Mouse (Mus musculus) forebrain, embryonic 15.5 days (tissue): Measurements from ENCODE around the gene Zfp787. TPM values are rescaled to one million over a fixed set of nuclear protein-coding genes. Genes with fewer than 3 reads are reported as not detected.

ENCODE experiments used
- ATAC-seq: fragments of 200-750 bp; cut with Nextera tagmentation; replicated peaks from 2 replicates; pipeline ENCODE4 v1.8.0; 2017; ENCODE audit warnings: mild to moderate bottlenecking, moderate TSS enrichment, moderate library complexity
- H3K27ac ChIP-seq: fragments of 300-500 bp; sonication (generic); replicated peaks from 2 replicates; pipeline ENCODE4 v1.5.1; 2015; ENCODE audit warnings: mild to moderate bottlenecking, inconsistent platforms
- H3K27me3 ChIP-seq: fragments of 300-500 bp; sonication (generic); 2 replicates; pipeline ENCODE4 v1.6.1; 2015; ENCODE audit warnings: inconsistent platforms
- H3K36me3 ChIP-seq: fragments of 300-500 bp; sonication (generic); 2 replicates; pipeline ENCODE4 v1.6.1; 2015; ENCODE audit warnings: mild to moderate bottlenecking, inconsistent platforms
- H3K4me1 ChIP-seq: fragments of 300-500 bp; sonication (generic); 2 replicates; pipeline ENCODE4 v1.6.1; 2015; ENCODE audit warnings: inconsistent platforms
- H3K4me2 ChIP-seq: fragments of 300-500 bp; sonication (generic); replicated peaks from 2 replicates; pipeline ENCODE4 v1.6.1; 2015; ENCODE audit warnings: mild to moderate bottlenecking, inconsistent platforms
- H3K4me3 ChIP-seq: fragments of 300-500 bp; sonication (generic); 2 replicates; pipeline ENCODE4 v1.5.1; 2015; ENCODE audit warnings: mild to moderate bottlenecking, inconsistent platforms
- H3K9ac ChIP-seq: fragments of 300-500 bp; sonication (generic); replicated peaks from 2 replicates; pipeline ENCODE4 v1.6.1; 2015; ENCODE audit warnings: mild to moderate bottlenecking, inconsistent platforms
- H3K9me3 ChIP-seq: fragments of 300-500 bp; sonication (generic); 2 replicates; pipeline ENCODE4 v1.6.1; 2016; ENCODE audit warnings: inconsistent platforms
- WGBS: fragments of 180-500 bp; shearing (Covaris S2); methylation state at CpG from one replicate; pipeline ENCODE4 v1.1.7; 2015; ENCODE audit warnings: mixed read lengths; 5-methylcytosine and 5-hydroxymethylcytosine counted together
- polyA plus RNA-seq: library from polyadenylated mRNA; unstranded; fragments of >200 nt; fragmentation: Nextera tagmentation; extraction: Ambion mirVana; gene quantifications from 2 replicates; pipeline ENCODE4 v1.2.1, GENCODE M21; 2015

Gene Zfp787
- polyA plus RNA-seq, 1 experiment from 2014 or later, result 23.7 TPM

DNA sequence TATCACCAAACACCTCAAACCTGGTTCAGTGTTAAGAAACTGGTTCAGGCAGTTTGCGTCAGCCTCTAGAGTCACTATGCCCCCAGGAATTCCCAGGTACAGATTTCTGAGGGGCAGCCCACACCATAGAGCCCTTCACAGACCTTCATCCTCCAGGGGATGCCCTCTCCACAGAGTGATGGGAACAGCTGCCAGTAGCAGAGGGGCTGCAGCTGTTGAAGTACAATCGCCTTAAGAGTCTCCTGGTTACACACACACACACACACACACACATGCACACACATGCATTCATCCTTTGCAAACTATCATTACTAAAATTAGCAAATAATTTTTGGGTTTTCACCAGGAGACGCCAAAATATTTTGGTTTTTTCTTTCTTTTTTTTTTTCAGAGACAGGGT, 3.8 kb upstream of the Zfp787 start:
- no peak for ATAC-seq
- Histone ChIP-seq H3K9me3 (no peaks in the 10 kb centered on the region), H3K36me3 (no peaks in the 10 kb centered on the region), H3K4me3 (no peak overlapping the region), H3K27me3 (no peaks in the 10 kb centered on the region), H3K4me1 (peaks cover 11% of the 10 kb centered on the region), H3K4me2 (no peak overlapping the region), H3K27ac (no peak overlapping the region), H3K9ac (no peak overlapping the region)
- WGBS, result 85% methylated on average over 3 of the region's 3 CpGs

DNA sequence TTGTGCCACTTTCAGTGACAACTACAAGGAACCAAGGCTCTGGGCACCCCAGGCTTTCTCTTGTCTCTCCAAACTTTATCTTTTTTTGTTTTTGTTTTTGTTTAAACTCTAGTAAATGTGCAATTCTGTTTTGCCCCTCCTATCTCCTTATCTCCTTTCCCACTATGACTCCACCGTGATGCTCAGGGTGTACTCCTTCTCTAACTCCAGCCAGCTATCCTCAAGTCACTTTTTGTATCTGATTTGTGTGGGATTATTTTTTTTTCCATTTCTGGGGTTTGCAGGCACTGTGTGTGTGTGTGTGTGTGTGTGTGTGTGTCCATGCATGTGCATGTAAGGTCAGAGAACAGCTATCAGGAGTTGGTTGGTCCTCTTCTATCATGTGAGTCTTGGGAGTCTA, 1.7 kb upstream of the Zfp787 start:
- Histone ChIP-seq H3K36me3 (no peaks in the 10 kb centered on the region), H3K9ac (no peak overlapping the region), H3K4me2 (no peak overlapping the region), H3K4me3 (no peak overlapping the region), H3K27ac (no peak overlapping the region), H3K9me3 (no peaks in the 10 kb centered on the region), H3K27me3 (no peaks in the 10 kb centered on the region), H3K4me1 (peaks cover 20% of the 10 kb centered on the region)
- 97% methylated on average over 1 of the region's 1 CpGs for WGBS
- no peak for ATAC-seq

DNA sequence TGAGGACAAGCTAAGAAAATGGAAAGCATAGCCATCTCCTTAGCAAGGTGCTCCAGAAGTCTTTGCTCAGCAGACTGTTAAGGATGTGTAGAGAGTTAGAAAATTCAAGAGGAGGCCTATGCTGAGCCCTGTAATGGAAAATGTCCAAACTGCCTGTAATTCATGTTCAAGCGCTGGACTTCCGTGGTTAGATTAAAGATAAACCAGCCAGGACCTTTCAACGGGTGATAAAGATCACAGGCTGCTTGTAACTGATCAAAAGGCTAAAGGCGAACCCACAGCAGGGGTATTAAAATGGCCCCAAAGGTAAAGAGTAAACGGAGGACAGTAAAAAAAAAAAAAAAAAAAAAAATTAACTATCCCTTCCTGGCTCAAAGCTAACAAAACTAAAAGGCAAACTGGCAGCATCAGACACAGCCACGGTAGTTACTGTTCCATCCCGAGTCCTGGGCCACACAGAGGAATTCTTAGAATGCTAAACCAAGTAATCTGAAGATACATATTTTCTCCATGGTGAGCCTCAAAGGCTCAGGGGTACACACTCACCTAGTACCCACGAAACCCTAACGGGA, 1.2 kb upstream of the Zfp787 start:
- Histone ChIP-seq H3K9ac (peak overlapping the region; percentile 78; the same call in 1 of the 2 replicates), H3K27me3 (no peaks in the 10 kb centered on the region), H3K4me3 (peak overlapping the region; percentile 58), H3K4me2 (peak overlapping the region; percentile 53), H3K27ac (no peak overlapping the region), H3K4me1 (peaks cover 20% of the 10 kb centered on the region), H3K36me3 (no peaks in the 10 kb centered on the region), H3K9me3 (no peaks in the 10 kb centered on the region)
- WGBS, result 74% methylated on average over 9 of the region's 9 CpGs
- ATAC-seq, result no peak

DNA sequence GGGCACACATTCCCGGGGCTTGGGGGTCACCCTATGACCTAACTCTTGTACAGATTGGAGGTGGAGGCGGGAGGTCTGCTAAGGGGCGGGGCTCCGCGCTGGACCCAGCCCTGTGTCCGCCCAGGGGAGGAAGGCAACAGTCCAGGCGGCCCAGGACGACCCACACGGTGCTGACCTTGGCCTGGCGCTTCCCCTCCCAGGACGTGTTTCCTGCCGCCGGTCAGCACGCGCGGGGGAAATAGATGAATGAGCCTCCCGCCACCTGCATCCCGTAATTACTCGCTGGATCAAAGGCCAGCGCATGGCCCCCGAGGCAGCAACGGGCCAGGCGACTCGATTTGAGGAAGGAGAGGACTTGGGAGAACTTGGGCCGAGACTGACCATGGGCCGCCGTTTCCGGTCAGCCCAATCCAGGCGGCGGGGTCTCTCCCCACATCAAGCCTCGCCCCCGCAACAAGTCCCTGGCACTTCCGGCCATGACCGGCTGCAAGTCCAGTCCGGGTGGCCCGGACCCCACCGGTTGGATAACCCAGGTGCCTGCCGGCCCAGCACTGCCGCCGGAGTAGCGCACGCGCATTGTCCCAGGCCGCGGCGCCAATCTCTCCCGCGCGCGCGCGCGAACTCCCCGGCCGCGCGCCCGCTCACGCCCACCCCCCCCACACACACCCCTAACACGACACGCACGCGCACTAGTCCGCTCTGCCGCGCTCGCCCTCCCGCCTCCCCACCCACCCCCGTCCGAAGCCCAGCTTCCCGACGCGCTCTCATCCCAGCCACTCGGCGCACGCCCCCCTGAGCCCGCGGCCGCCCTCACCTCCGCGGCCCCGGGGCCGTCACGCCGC, 545 bp downstream of the Zfp787 start:
- WGBS, result under 1% methylated on average over 76 of the region's 85 CpGs
- H3K4me3 ChIP-seq, result peak overlapping the region; percentile 58
- no peaks in the 10 kb centered on the region for H3K36me3 ChIP-seq
- peak overlapping the region; percentile 78 for H3K4me2 ChIP-seq
- H3K4me1 ChIP-seq, result peaks cover 23% of the 10 kb centered on the region
- ATAC-seq, result peak; percentile 77
- H3K27ac ChIP-seq, result peak overlapping the region; percentile 95
- H3K9me3 ChIP-seq, result no peaks in the 10 kb centered on the region
- H3K27me3 ChIP-seq, result no peaks in the 10 kb centered on the region
- peak overlapping the region; percentile 78 for H3K9ac ChIP-seq

DNA sequence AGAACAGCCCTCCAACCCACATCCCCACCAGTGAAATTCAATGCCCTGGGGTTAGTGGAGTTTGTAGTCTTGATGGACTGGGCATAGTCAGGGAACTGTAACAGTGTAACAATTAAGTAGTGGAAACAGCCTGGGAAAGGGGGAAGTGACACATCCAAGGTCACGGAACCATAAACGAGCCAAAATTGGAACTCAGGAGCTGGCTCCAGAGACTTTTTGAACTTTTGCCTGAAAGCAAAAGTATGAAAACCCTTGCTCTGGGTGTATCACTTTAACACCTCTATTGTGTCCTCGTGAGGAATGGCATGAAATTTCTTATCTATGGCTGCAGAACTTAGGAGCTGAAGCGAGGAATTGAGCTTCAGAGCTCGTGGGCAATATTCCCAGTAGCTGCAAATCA, 1.6 kb downstream of the Zfp787 start:
- no peaks in the 10 kb centered on the region for H3K36me3 ChIP-seq
- ATAC-seq, result no peak
- no peaks in the 10 kb centered on the region for H3K27me3 ChIP-seq
- H3K4me2 ChIP-seq, result peak overlapping the region; percentile 78; the same call in 1 of the 2 replicates
- 86% methylated on average over 5 of the region's 5 CpGs for WGBS
- H3K4me1 ChIP-seq, result peaks cover 26% of the 10 kb centered on the region
- peak overlapping the region; percentile 78; the same call in 1 of the 2 replicates for H3K9ac ChIP-seq
- H3K4me3 ChIP-seq, result peak overlapping the region; percentile 58
- H3K9me3 ChIP-seq, result no peaks in the 10 kb centered on the region
- no peak overlapping the region for H3K27ac ChIP-seq

DNA sequence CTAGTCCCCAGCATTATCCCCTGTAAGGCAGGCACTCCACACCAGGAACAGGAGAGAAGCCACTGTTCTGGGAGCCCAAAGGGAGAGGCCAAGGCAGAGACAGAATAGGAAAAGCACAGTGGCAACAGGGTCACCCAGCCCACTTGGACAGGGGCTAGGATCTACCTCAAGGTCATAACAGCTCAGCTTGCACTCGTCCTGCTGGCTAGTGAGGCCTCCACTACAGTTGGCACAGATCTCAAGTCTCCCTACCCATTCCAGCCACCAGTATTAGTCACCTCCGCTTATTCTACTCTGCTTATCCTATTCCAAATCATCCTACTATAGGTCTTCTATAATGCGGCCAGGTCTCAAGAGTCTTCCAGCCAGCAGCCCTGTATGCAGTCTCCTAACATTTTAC, 2.7 kb downstream of the Zfp787 start:
- WGBS, result 93% methylated on average over 3 of the region's 3 CpGs
- no peak overlapping the region for H3K4me2 ChIP-seq

DNA sequence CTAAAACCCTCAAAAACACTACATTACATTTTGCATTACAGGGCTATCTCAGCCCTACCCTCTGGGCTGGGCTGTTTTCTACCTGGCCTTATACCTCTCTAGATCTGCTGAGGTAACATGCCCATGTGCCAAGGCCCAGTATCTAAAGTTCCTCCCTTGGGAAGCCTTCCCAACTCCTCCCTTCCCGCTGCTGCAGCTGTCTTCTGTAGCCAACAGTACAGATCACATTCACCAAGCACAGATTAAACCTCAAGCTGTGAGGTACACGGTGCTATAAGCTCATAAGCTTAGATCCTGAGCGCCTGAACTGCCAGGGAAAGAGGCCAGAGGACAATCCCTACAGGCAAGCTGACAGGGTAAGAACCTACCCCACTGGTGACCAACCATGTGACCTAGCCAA, 3.8 kb downstream of the Zfp787 start:
- Histone ChIP-seq H3K27ac (no peak overlapping the region), H3K9me3 (no peaks in the 10 kb centered on the region), H3K4me1 (peaks cover 36% of the 10 kb centered on the region), H3K27me3 (no peaks in the 10 kb centered on the region), H3K4me2 (no peak overlapping the region), H3K9ac (no peak overlapping the region), H3K36me3 (no peaks in the 10 kb centered on the region), H3K4me3 (no peak overlapping the region)
- no peak for ATAC-seq
- 86% methylated on average over 3 of the region's 3 CpGs for WGBS

More for the DNA sequence above, 2.7 kb downstream of the Zfp787 start:
- Histone ChIP-seq H3K9ac (no peak overlapping the region), H3K36me3 (no peaks in the 10 kb centered on the region), H3K27me3 (no peaks in the 10 kb centered on the region), H3K27ac (no peak overlapping the region), H3K4me3 (no peak overlapping the region), H3K9me3 (no peaks in the 10 kb centered on the region), H3K4me1 (peaks cover 36% of the 10 kb centered on the region)
- ATAC-seq, result no peak

DNA sequence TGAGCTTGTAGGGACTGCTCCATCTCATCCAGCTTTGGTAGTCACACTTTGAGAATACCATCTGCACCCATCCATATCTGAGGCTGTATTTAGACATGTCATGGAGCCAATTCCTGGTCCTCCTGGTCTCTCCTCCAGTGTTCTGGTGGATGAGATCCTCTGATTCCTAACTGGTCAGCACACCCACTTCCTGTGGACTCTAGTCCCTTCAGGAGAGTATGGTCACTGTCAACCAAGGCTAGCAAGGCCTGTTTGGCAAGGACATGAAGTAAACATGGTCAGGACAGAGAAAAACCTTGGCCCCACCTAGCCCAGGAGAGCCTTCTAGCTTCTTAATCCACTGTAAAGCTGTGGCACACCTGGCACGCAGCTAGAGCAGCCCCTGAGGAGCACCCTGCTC, 4.5 kb downstream of the Zfp787 start:
- WGBS, result 90% methylated on average over 1 of the region's 1 CpGs
- no peak for ATAC-seq
- Histone ChIP-seq H3K27ac (no peak overlapping the region), H3K36me3 (no peaks in the 10 kb centered on the region), H3K9me3 (no peaks in the 10 kb centered on the region), H3K4me2 (no peak overlapping the region), H3K4me1 (peaks cover 36% of the 10 kb centered on the region), H3K27me3 (no peaks in the 10 kb centered on the region), H3K4me3 (no peak overlapping the region), H3K9ac (no peak overlapping the region)

DNA sequence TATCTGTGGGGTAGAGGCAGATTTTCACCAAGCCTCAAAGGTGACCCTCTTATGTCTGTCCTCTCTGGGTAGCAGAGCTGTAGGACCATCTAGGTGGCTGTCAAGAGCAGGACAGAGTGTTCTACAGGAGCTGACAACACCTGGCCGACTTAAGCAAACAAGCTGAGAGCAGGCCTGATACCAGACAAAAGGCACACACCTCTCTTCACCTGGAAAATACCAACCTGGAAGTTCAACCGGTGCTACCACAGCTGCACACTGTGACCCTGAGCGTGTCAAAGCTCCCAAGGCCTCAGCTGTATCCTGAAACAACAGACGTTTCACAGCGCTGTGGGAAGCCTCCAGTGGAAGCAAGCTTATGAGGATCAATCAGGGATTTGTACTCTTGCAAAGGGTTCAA, 8.1 kb downstream of the Zfp787 start:
- Histone ChIP-seq H3K27ac (no peak overlapping the region), H3K4me2 (no peak overlapping the region), H3K4me1 (peaks cover 36% of the 10 kb centered on the region), H3K27me3 (no peaks in the 10 kb centered on the region), H3K4me3 (no peak overlapping the region), H3K9me3 (no peaks in the 10 kb centered on the region), H3K9ac (no peak overlapping the region), H3K36me3 (no peaks in the 10 kb centered on the region)
- 82% methylated on average over 5 of the region's 5 CpGs for WGBS
- no peak for ATAC-seq

DNA sequence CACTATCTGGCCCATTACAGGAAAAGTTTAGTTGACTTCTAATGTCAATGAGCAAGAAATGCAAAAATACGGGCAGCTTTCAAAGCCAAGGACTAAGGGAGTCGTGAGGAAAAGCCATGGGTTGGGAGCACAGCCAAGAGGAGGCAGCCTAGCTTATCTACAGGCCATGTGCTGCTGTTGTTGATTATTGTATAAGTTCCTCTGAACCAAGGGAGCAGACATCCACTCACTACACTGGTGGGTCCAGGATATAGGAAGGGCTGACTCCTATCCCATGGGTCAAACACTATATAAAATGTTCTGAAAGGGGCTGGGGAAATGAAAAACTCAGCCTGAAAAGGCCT, 8.8 kb downstream of the Zfp787 start:
- ATAC-seq, result no peak
- H3K9me3 ChIP-seq, result no peaks in the 10 kb centered on the region
- no peak overlapping the region for H3K4me2 ChIP-seq
- no peak overlapping the region for H3K4me3 ChIP-seq
- no peaks in the 10 kb centered on the region for H3K27me3 ChIP-seq
- H3K27ac ChIP-seq, result no peak overlapping the region
- 76% methylated on average over 2 of the region's 2 CpGs for WGBS
- no peak overlapping the region for H3K9ac ChIP-seq
- 0 out of 2 replicates have a peak, but pooled peaks cover 1% of the 10 kb centered on the region for H3K36me3 ChIP-seq
- peaks cover 36% of the 10 kb centered on the region for H3K4me1 ChIP-seq

DNA sequence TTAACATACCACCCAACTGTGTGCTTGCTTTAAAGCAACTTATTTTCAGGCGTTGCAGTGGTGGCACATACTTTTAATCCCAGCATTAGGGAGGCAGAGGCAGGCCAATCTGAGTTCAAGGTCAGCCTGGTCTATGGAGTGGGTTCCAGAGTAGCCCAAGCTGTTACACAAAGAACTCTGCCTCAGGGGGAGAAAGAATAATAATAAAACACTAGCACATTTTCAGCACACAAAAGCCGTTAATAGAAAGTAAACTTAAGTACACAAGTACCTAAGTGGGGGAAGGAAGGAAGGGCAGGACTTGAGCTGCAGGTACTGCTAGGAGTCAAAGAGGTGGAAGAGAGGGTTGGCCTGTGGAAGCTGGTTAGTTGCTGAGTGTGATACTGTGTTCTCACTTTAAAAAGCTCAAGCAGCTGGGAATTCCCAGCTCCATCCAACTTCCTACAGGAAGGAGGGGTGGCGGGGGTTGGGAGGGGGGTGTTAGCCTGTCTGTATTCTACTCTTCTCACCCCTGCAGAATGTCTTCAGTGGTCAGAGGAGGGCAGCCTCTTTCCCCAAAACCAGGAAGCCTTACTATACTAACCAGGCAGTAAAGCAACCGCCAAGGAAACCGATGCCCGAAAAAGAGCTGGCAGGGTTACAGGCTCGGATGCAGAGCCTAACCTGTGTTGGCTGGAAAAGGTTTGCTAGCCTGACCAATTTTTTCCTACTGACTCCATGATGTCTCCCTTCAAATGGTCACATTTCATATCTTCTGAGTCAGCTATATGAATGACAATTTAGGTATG, 9.4 kb downstream of the Zfp787 start:
- no peak overlapping the region for H3K9ac ChIP-seq
- no peak for ATAC-seq
- no peaks in the 10 kb centered on the region for H3K9me3 ChIP-seq
- no peaks in the 10 kb centered on the region for H3K27me3 ChIP-seq
- H3K4me3 ChIP-seq, result no peak overlapping the region
- H3K36me3 ChIP-seq, result 0 out of 2 replicates have a peak, but pooled peaks cover 5% of the 10 kb centered on the region
- no peak overlapping the region for H3K4me2 ChIP-seq
- 83% methylated on average over 7 of the region's 7 CpGs for WGBS
- H3K4me1 ChIP-seq, result peaks cover 36% of the 10 kb centered on the region
- H3K27ac ChIP-seq, result no peak overlapping the region
